Mouse (Mus musculus) spleen, adult 2 months (tissue): ENCODE data around the gene Shroom3.

ENCODE experiments used
- CTCF ChIP-seq: fragments of 200-500 bp; IDR thresholded peaks from 2 replicates; pipeline ENCODE4 v1.5.1; 2011; ENCODE audit warnings: mild to moderate bottlenecking, inconsistent platforms; ENCODE audit not compliant: insufficient read depth, insufficient read length, insufficient replicate concordance; ENCODE audit errors: extremely low read depth
- POLR2A ChIP-seq: fragments of 200-500 bp; IDR thresholded peaks from 2 replicates; pipeline ENCODE4 v1.6.1; 2011; ENCODE audit warnings: low read depth, low read length, inconsistent platforms

GRCm38 (mm10) chr5:92721610-92722009, 38.4 kb downstream of the Shroom3 start:
- TF ChIP-seq CTCF (no peak), POLR2A (no peak)
